Mouse (Mus musculus) heart, postnatal 0 days (tissue): ENCODE results near the gene Pde4dip. TPM values are rescaled to one million over a fixed set of nuclear protein-coding genes. Genes with fewer than 3 reads are reported as not detected.

ENCODE experiments used
- ATAC-seq: fragments of 200-750 bp; cut with Nextera tagmentation; 2 replicates; pipeline ENCODE4 v1.8.0; 2017; ENCODE audit warnings: low read depth, moderate number of reproducible peaks, moderate library complexity; ENCODE audit not compliant: insufficient read depth
- DNase-seq: peaks from one replicate; pipeline ENCODE4 v3.0.0-alpha.2; 2016; ENCODE audit warnings: low spot score
- H3K27ac ChIP-seq: fragments of 300-500 bp; sonication (generic); 2 replicates; pipeline ENCODE4 v1.5.1; 2014; ENCODE audit warnings: low read depth, mild to moderate bottlenecking
- H3K27me3 ChIP-seq: fragments of 300-500 bp; sonication (generic); 2 replicates; pipeline ENCODE4 v1.6.1; 2014; ENCODE audit warnings: low read length, mixed read lengths; ENCODE audit not compliant: control insufficient read depth, insufficient read depth
- H3K36me3 ChIP-seq: fragments of 300-500 bp; sonication (generic); replicated peaks from 2 replicates; pipeline ENCODE4 v1.6.1; 2014; ENCODE audit warnings: low read length, mixed read lengths; ENCODE audit not compliant: control insufficient read depth, insufficient read depth
- H3K4me1 ChIP-seq: fragments of 300-500 bp; sonication (generic); 2 replicates; pipeline ENCODE4 v1.6.1; 2014; ENCODE audit warnings: antibody characterized with exemption; ENCODE audit not compliant: control insufficient read depth, insufficient read depth
- H3K4me2 ChIP-seq: fragments of 300-500 bp; sonication (generic); 2 replicates; pipeline ENCODE4 v1.6.1; 2014; ENCODE audit warnings: low read depth, mild to moderate bottlenecking, low read length, moderate library complexity
- H3K4me3 ChIP-seq: fragments of 300-500 bp; sonication (generic); 2 replicates; pipeline ENCODE4 v1.5.1; 2014; ENCODE audit warnings: low read depth, low read length
- H3K9ac ChIP-seq: fragments of 300-500 bp; sonication (generic); replicated peaks from 2 replicates; pipeline ENCODE4 v1.6.1; 2014; ENCODE audit warnings: low read depth, low read length, mixed read lengths
- H3K9me3 ChIP-seq: fragments of 300-500 bp; sonication (generic); replicated peaks from 2 replicates; pipeline ENCODE4 v1.6.1; 2016; ENCODE audit warnings: low read length; ENCODE audit not compliant: control insufficient read depth
- CTCF ChIP-seq: IDR thresholded peaks from 2 replicates; pipeline ENCODE4 v1.5.1; 2016; ENCODE audit warnings: antibody characterized with exemption, control low read depth, low read depth
- EP300 ChIP-seq: IDR thresholded peaks from 2 replicates; pipeline ENCODE4 v1.6.1; 2016; ENCODE audit warnings: antibody characterized with exemption, low read depth
- WGBS: fragments of 180-500 bp; shearing (Covaris S2); extraction: QIAGEN DNeasy Blood & Tissue Kit; methylation state at CpG from one replicate; pipeline ENCODE4 v1.1.7; 2014; 5-methylcytosine and 5-hydroxymethylcytosine counted together
- polyA plus RNA-seq: library from polyadenylated mRNA; unstranded; fragments of >200 nt; fragmentation: Nextera tagmentation; extraction: Ambion mirVana; gene quantifications from 2 replicates; pipeline ENCODE4 v1.2.1, GENCODE M21; 2015
- total RNA-seq: library from RNA; depleted of rRNA; stranded (reverse); fragments of >200 nt; gene quantifications from 2 replicates; pipeline ENCODE4 v1.2.3, GENCODE M21; 2014; ENCODE audit warnings: low replicate concordance

The Pde4dip gene
- total and polyA plus RNA-seq, 2 experiments from 2014 or later = 126 to 498 TPM

DNA sequence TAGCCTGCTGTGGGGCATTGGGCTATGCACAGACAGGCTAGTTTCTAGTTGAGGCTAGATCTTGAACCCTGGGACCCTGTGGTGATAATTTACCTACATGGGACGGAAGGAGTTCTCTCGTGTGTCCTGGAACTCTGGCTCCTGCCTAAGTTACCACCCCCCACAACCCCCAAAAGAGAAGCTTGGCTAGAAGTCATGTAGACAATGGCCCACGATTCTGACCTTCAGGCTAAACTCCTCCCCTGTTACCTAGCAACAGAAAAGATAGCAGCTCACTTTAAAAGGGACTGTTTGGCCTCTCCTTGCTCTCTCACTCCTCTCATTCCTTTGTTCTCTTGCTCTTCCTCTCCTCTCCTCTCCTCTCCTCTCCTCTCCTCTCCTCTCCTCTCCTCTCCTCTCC is 69.5 kb downstream of the Pde4dip start:
- Histone ChIP-seq H3K27me3 (no peaks in the 10 kb centered on the region), H3K4me1 (peaks cover 13% of the 10 kb centered on the region; the same call in 1 of the 2 replicates), H3K9ac (no peak overlapping the region), H3K4me3 (no peak overlapping the region), H3K4me2 (no peak overlapping the region), H3K27ac (peak overlapping the region; percentile 21), H3K36me3 (no peaks in the 10 kb centered on the region), H3K9me3 (no peaks in the 10 kb centered on the region)
- TF ChIP-seq CTCF = no peak
- TF ChIP-seq EP300 = no peak
- 28% methylated on average over 3 of the region's 3 CpGs for WGBS
- ATAC-seq (no peak), DNase-seq (peak; percentile 11)

DNA sequence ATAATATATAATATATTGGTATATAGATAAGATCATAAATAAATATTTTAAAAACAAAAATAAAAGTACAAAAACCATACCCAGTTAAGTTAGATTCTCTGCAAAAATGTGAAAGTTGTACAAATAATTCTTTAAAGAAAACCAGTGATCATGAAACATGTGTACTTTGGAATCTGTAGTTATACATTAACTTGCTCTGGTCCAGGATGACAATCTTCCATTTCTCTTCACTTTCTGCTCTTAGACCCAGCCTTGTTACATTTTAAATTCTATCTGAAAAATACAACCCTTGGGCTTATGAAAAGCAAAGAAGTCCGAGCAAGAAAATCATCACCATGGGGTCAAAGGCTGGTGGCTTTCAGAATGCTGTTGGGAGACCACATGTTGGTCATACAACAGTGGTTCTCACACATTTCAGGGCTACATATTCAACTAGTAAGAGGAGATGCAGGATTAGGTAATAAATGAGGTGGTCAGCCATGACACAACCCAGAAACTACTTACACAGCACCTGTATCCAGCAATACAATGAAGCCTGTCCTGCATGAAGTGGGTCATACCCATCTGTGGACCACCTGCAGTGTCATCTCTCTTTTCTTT is 70.0 kb downstream of the Pde4dip start:
- ATAC-seq (no peak), DNase-seq (peak; percentile 2)
- H3K9ac ChIP-seq = no peak overlapping the region
- WGBS = 75% methylated on average over 1 of the region's 1 CpGs
- peaks cover 13% of the 10 kb centered on the region; the same call in 1 of the 2 replicates for H3K4me1 ChIP-seq
- no peak overlapping the region for H3K4me3 ChIP-seq
- TF ChIP-seq CTCF = no peak
- TF ChIP-seq EP300 = no peak
- H3K9me3 ChIP-seq = no peaks in the 10 kb centered on the region
- no peaks in the 10 kb centered on the region for H3K27me3 ChIP-seq
- H3K36me3 ChIP-seq = no peaks in the 10 kb centered on the region
- H3K27ac ChIP-seq = peak overlapping the region; percentile 21
- H3K4me2 ChIP-seq = no peak overlapping the region

GRCm38 (mm10) chr3:97811651-97812399 is 76.7 kb downstream of the Pde4dip start:
- Histone ChIP-seq H3K36me3 (no peaks in the 10 kb centered on the region; the same call in 1 of the 2 replicates), H3K27me3 (no peaks in the 10 kb centered on the region), H3K9ac (0 out of 2 replicates have a peak overlapping the region, but pooled peaks have one; percentile 16), H3K9me3 (no peaks in the 10 kb centered on the region), H3K4me3 (no peak overlapping the region), H3K4me1 (peaks cover 46% of the 10 kb centered on the region), H3K27ac (peak overlapping the region; percentile 95), H3K4me2 (peak overlapping the region; percentile 38)
- TF ChIP-seq EP300 = peak; percentile 51; the same call in 1 of the 2 replicates
- TF ChIP-seq CTCF = no peak
- DNase-seq (peak; percentile 83), ATAC-seq (peak; percentile 81)
- 13% methylated on average over 7 of the region's 7 CpGs for WGBS

- Histone ChIP-seq H3K9ac (0 out of 2 replicates have a peak overlapping the region, but pooled peaks have one; percentile 16), H3K27me3 (no peaks in the 10 kb centered on the region), H3K4me3 (no peak overlapping the region), H3K4me2 (peak overlapping the region; percentile 38), H3K4me1 (peaks cover 46% of the 10 kb centered on the region), H3K36me3 (no peaks in the 10 kb centered on the region; the same call in 1 of the 2 replicates), H3K27ac (peak overlapping the region; percentile 95), H3K9me3 (no peaks in the 10 kb centered on the region)
- peak; percentile 43; the same call in 1 of the 2 replicates for ATAC-seq
- no peak for DNase-seq
- TF ChIP-seq EP300 (no peak), CTCF (no peak)
- WGBS = 14% methylated on average over 6 of the region's 6 CpGs
Observed at GRCm38 (mm10) chr3:97811158-97811557, 77.3 kb downstream of the Pde4dip start.

GRCm38 (mm10) chr3:97810334-97810733 is 78.2 kb downstream of the Pde4dip start:
- 36% methylated on average over 2 of the region's 2 CpGs for WGBS
- TF ChIP-seq CTCF (no peak), EP300 (peak; percentile 99)

More at GRCm38 (mm10) chr3:97810334-97810733, 78.2 kb downstream of the Pde4dip start:
- Histone ChIP-seq H3K27me3 (no peaks in the 10 kb centered on the region), H3K36me3 (no peaks in the 10 kb centered on the region; the same call in 1 of the 2 replicates), H3K4me1 (peaks cover 52% of the 10 kb centered on the region), H3K4me3 (no peak overlapping the region), H3K9ac (peak overlapping the region; percentile 21; the same call in 1 of the 2 replicates), H3K4me2 (no peak overlapping the region), H3K27ac (peak overlapping the region; percentile 95), H3K9me3 (no peaks in the 10 kb centered on the region)
- DNase-seq (peak; percentile 84), ATAC-seq (peak; percentile 80)
